Mouse (Mus musculus): ENCODE results near the gene Dmwd. TPM values are rescaled to one million over a fixed set of nuclear protein-coding genes. Genes with fewer than 3 reads are reported as not detected.
"Not testable (repeated sequence)": the region's sequence is repeated elsewhere in the genome, so short reads cannot be mapped to it uniquely, and the experiment has no call there.

Dmwd gene
- polyA plus RNA-seq, 1 experiment from 2014 or later: 21.6 TPM

DNA sequence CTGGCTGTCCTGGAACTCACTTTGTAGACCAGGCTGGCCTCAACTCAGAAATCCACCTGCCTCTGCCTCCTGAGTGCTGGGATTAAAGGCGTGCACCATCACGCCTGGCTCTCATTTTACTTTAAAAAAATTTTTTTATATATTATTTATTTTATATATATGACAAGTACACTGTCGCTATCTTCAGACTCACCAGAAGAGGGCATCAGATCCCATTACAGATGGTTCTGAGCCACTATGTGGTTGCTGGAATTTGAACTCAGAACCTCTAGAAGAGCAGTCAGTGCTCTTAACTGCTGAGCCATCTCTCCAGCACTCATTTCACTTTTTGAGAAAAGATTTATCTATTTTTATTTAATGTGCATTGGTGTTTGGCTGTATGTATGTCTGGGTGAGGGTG is 5.0 kb upstream of the Dmwd start:
- not testable (repeated sequence) for H3K4me1 ChIP-seq (replicated peaks); H3K9ac ChIP-seq (replicated peaks); H3K4me3 ChIP-seq (replicated peaks); H3K9me3 ChIP-seq; ATAC-seq (ENCODE audit: insufficient number of reproducible peaks, insufficient read depth, low FRiP score, low TSS enrichment, low read depth); H3K36me3 ChIP-seq; H3K27ac ChIP-seq; H3K4me2 ChIP-seq
- peaks cover 23% of the 10 kb centered on the region for H3K27me3 ChIP-seq
- 62% methylated on average over 3 of the region's 3 CpGs for WGBS

GRCm38 (mm10) chr7:19073504-19073903 is 2.5 kb upstream of the Dmwd start:
- no peak overlapping the region for H3K27ac ChIP-seq
- peaks cover 21% of the 10 kb centered on the region for H3K4me1 ChIP-seq (replicated peaks)
- peaks cover 9% of the 10 kb centered on the region for H3K36me3 ChIP-seq
- no peaks in the 10 kb centered on the region for H3K27me3 ChIP-seq
- H3K9me3 ChIP-seq: no peaks in the 10 kb centered on the region
- no peak for ATAC-seq (ENCODE audit: insufficient number of reproducible peaks, insufficient read depth, low FRiP score, low TSS enrichment, low read depth)
- WGBS: 78% methylated on average over 9 of the region's 9 CpGs
- H3K9ac ChIP-seq (replicated peaks): no peak overlapping the region
- H3K4me2 ChIP-seq: no peak overlapping the region
- H3K4me3 ChIP-seq (replicated peaks): no peak overlapping the region

- peaks cover 21% of the 10 kb centered on the region for H3K4me1 ChIP-seq (replicated peaks)
- 92% methylated on average over 6 of the region's 6 CpGs for WGBS
- ATAC-seq (ENCODE audit: insufficient number of reproducible peaks, insufficient read depth, low FRiP score, low TSS enrichment, low read depth): no peak
- H3K9me3 ChIP-seq: no peaks in the 10 kb centered on the region
- peaks cover 19% of the 10 kb centered on the region for H3K36me3 ChIP-seq
- H3K4me2 ChIP-seq: no peak overlapping the region
- no peak overlapping the region for H3K27ac ChIP-seq
- no peak overlapping the region for H3K9ac ChIP-seq (replicated peaks)
- H3K4me3 ChIP-seq (replicated peaks): no peak overlapping the region
- no peaks in the 10 kb centered on the region for H3K27me3 ChIP-seq
Measured at GRCm38 (mm10) chr7:19074494-19074893, 1.5 kb upstream of the Dmwd start.

- Histone ChIP-seq H3K9me3 (no peaks in the 10 kb centered on the region), H3K27me3 (no peaks in the 10 kb centered on the region), H3K27ac (no peak overlapping the region; the same call in 1 of the 2 replicates), H3K4me2 (peak overlapping the region; percentile 91), H3K4me1 (replicated peaks) (peaks cover 21% of the 10 kb centered on the region), H3K4me3 (replicated peaks) (peak overlapping the region; percentile 99), H3K9ac (replicated peaks) (no peak overlapping the region), H3K36me3 (peaks cover 26% of the 10 kb centered on the region)
- 56% methylated on average over 5 of the region's 5 CpGs for WGBS
- no peak for ATAC-seq (ENCODE audit: insufficient number of reproducible peaks, insufficient read depth, low FRiP score, low TSS enrichment, low read depth)
Measured at GRCm38 (mm10) chr7:19075231-19075630, 796 bp upstream of the Dmwd start.

- H3K4me3 ChIP-seq (replicated peaks): peak overlapping the region; percentile 99
- H3K36me3 ChIP-seq: peaks cover 40% of the 10 kb centered on the region
- WGBS: under 1% methylated on average over 22 of the region's 22 CpGs
- H3K27me3 ChIP-seq: no peaks in the 10 kb centered on the region
- H3K9me3 ChIP-seq: no peaks in the 10 kb centered on the region
- peak overlapping the region; percentile 76 for H3K27ac ChIP-seq
- H3K4me2 ChIP-seq: peak overlapping the region; percentile 91
- ATAC-seq (ENCODE audit: insufficient number of reproducible peaks, insufficient read depth, low FRiP score, low TSS enrichment, low read depth): no peak; the same call in 1 of the 2 replicates
- H3K4me1 ChIP-seq (replicated peaks): peaks cover 21% of the 10 kb centered on the region
- H3K9ac ChIP-seq (replicated peaks): peak overlapping the region; percentile 94
Measured at GRCm38 (mm10) chr7:19076586-19076991, 562 bp downstream of the Dmwd start.

- H3K4me2 ChIP-seq: peak overlapping the region; percentile 91
- no peaks in the 10 kb centered on the region for H3K27me3 ChIP-seq
- peaks cover 52% of the 10 kb centered on the region for H3K36me3 ChIP-seq
- 80% methylated on average over 14 of the region's 14 CpGs for WGBS
- H3K27ac ChIP-seq: no peak overlapping the region
- peak overlapping the region; percentile 99 for H3K4me3 ChIP-seq (replicated peaks)
- no peaks in the 10 kb centered on the region for H3K9me3 ChIP-seq
- no peak for ATAC-seq (ENCODE audit: insufficient number of reproducible peaks, insufficient read depth, low FRiP score, low TSS enrichment, low read depth)
- H3K9ac ChIP-seq (replicated peaks): peak overlapping the region; percentile 94; the same call in 1 of the 2 replicates
- peaks cover 31% of the 10 kb centered on the region for H3K4me1 ChIP-seq (replicated peaks)
Measured at GRCm38 (mm10) chr7:19077761-19078160, 1.7 kb downstream of the Dmwd start.

- Histone ChIP-seq H3K4me2 (no peak overlapping the region), H3K4me3 (replicated peaks) (no peak overlapping the region), H3K4me1 (replicated peaks) (peaks cover 40% of the 10 kb centered on the region), H3K27me3 (no peaks in the 10 kb centered on the region), H3K36me3 (peaks cover 60% of the 10 kb centered on the region), H3K9ac (replicated peaks) (no peak overlapping the region), H3K27ac (no peak overlapping the region), H3K9me3 (no peaks in the 10 kb centered on the region)
- 82% methylated on average over 3 of the region's 3 CpGs for WGBS
- no peak for ATAC-seq (ENCODE audit: insufficient number of reproducible peaks, insufficient read depth, low FRiP score, low TSS enrichment, low read depth)
Measured at GRCm38 (mm10) chr7:19078732-19079131, 2.7 kb downstream of the Dmwd start.

GRCm38 (mm10) chr7:19080451-19080950 is 4.5 kb downstream of the Dmwd start:
- H3K4me1 ChIP-seq (replicated peaks): peaks cover 53% of the 10 kb centered on the region
- H3K27ac ChIP-seq: no peak overlapping the region
- no peak overlapping the region for H3K4me3 ChIP-seq (replicated peaks)
- 88% methylated on average over 19 of the region's 19 CpGs for WGBS
- no peaks in the 10 kb centered on the region for H3K27me3 ChIP-seq
- H3K9ac ChIP-seq (replicated peaks): no peak overlapping the region
- H3K4me2 ChIP-seq: no peak overlapping the region
- H3K9me3 ChIP-seq: no peaks in the 10 kb centered on the region
- peaks cover 68% of the 10 kb centered on the region for H3K36me3 ChIP-seq
- ATAC-seq (ENCODE audit: insufficient number of reproducible peaks, insufficient read depth, low FRiP score, low TSS enrichment, low read depth): no peak

- no peak overlapping the region for H3K4me3 ChIP-seq (replicated peaks)
- ATAC-seq (ENCODE audit: insufficient number of reproducible peaks, insufficient read depth, low FRiP score, low TSS enrichment, low read depth): no peak
- H3K27ac ChIP-seq: no peak overlapping the region; the same call in 1 of the 2 replicates
- WGBS: 78% methylated on average over 4 of the region's 4 CpGs
- H3K9me3 ChIP-seq: no peaks in the 10 kb centered on the region
- H3K4me1 ChIP-seq (replicated peaks): peaks cover 54% of the 10 kb centered on the region
- peak overlapping the region; percentile 14; the same call in 1 of the 2 replicates for H3K9ac ChIP-seq (replicated peaks)
- peaks cover 77% of the 10 kb centered on the region for H3K36me3 ChIP-seq
- H3K4me2 ChIP-seq: no peak overlapping the region
- H3K27me3 ChIP-seq: no peaks in the 10 kb centered on the region
Measured at GRCm38 (mm10) chr7:19082171-19082570, 6.1 kb downstream of the Dmwd start.

GRCm38 (mm10) chr7:19083096-19083495 is 7.1 kb downstream of the Dmwd start:
- Histone ChIP-seq H3K27me3 (no peaks in the 10 kb centered on the region), H3K9ac (replicated peaks) (no peak overlapping the region), H3K27ac (no peak overlapping the region), H3K4me3 (replicated peaks) (0 out of 2 replicates have a peak overlapping the region, but pooled peaks have one; percentile 11), H3K36me3 (peaks cover 81% of the 10 kb centered on the region), H3K4me2 (no peak overlapping the region), H3K4me1 (replicated peaks) (peaks cover 45% of the 10 kb centered on the region), H3K9me3 (no peaks in the 10 kb centered on the region)
- no peak for ATAC-seq (ENCODE audit: insufficient number of reproducible peaks, insufficient read depth, low FRiP score, low TSS enrichment, low read depth)
- 55% methylated on average over 6 of the region's 6 CpGs for WGBS

DNA sequence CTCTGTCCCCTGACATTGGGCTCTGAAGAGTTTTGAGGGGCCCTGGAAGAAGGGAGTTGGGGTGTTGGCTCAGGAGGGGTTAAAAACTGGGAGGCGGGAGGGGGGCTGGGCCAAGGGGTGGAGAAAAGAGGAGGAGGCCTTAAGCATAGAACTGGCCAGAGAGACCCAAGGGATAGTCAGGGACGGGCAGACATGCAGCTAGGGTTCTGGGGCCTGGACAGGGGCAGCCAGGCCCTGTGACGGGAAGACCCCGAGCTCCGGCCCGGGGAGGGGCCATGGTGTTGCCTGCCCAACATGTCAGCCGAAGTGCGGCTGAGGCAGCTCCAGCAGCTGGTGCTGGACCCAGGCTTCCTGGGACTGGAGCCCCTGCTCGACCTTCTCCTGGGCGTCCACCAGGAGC is 7.7 kb downstream of the Dmwd start, which contains the start of gene Dmpk:
Gene Dmpk, plus strand, starts transcription at position 149 of the 400 bp plus-strand sequence.
- peaks cover 81% of the 10 kb centered on the region for H3K36me3 ChIP-seq
- no peaks in the 10 kb centered on the region for H3K27me3 ChIP-seq
- H3K9ac ChIP-seq (replicated peaks): peak within 1 kb of the TSS; percentile 24; the same call in 1 of the 2 replicates
- WGBS: 42% methylated on average over 10 of the region's 10 CpGs
- no peak for ATAC-seq (ENCODE audit: insufficient number of reproducible peaks, insufficient read depth, low FRiP score, low TSS enrichment, low read depth)
- H3K9me3 ChIP-seq: no peaks in the 10 kb centered on the region
- peaks cover 44% of the 10 kb centered on the region for H3K4me1 ChIP-seq (replicated peaks)
- H3K4me3 ChIP-seq (replicated peaks): peak within 1 kb of the TSS; percentile 11
- H3K4me2 ChIP-seq: peak within 1 kb of the TSS; percentile 37; the same call in 1 of the 2 replicates
- H3K27ac ChIP-seq: peak within 1 kb of the TSS; percentile 69
